Mouse (Mus musculus) midbrain, embryonic 16.5 days (tissue): ENCODE results near the gene Aspg. TPM values are rescaled to one million over a fixed set of nuclear protein-coding genes. Genes with fewer than 3 reads are reported as not detected.

Source experiments
- ATAC-seq: fragments of 200-750 bp; cut with Nextera tagmentation; 2 replicates; pipeline ENCODE4 v1.8.0; 2017; ENCODE audit warnings: moderate TSS enrichment
- H3K27ac ChIP-seq: fragments of 300-500 bp; sonication (generic); 2 replicates; pipeline ENCODE4 v1.5.1; 2014; ENCODE audit warnings: mild to moderate bottlenecking, low read length, mixed read lengths
- H3K27me3 ChIP-seq: fragments of 300-500 bp; sonication (generic); 2 replicates; pipeline ENCODE4 v1.6.1; 2014; ENCODE audit warnings: low read depth, low read length, mixed read lengths; ENCODE audit not compliant: control insufficient read depth, insufficient read depth
- H3K36me3 ChIP-seq: fragments of 300-500 bp; sonication (generic); 2 replicates; pipeline ENCODE4 v1.6.1; 2014; ENCODE audit warnings: mild to moderate bottlenecking, low read length, moderate library complexity, mixed read lengths; ENCODE audit not compliant: control insufficient read depth, insufficient read depth
- H3K4me1 ChIP-seq: fragments of 300-500 bp; sonication (generic); 2 replicates; pipeline ENCODE4 v1.6.1; 2014; ENCODE audit warnings: mild to moderate bottlenecking, low read length, mixed read lengths; ENCODE audit not compliant: control insufficient read depth, insufficient read depth
- H3K4me2 ChIP-seq: fragments of 300-500 bp; sonication (generic); 2 replicates; pipeline ENCODE4 v1.6.1; 2014; ENCODE audit warnings: mild to moderate bottlenecking, low read length, mixed read lengths
- H3K4me3 ChIP-seq: fragments of 300-500 bp; sonication (generic); 2 replicates; pipeline ENCODE4 v1.5.1; 2014; ENCODE audit warnings: low read depth, mild to moderate bottlenecking, low read length, moderate library complexity, mixed read lengths
- H3K9ac ChIP-seq: fragments of 300-500 bp; sonication (generic); 2 replicates; pipeline ENCODE4 v1.6.1; 2014; ENCODE audit warnings: low read depth, low read length, mixed read lengths
- H3K9me3 ChIP-seq: fragments of 300-500 bp; sonication (generic); replicated peaks from 2 replicates; pipeline ENCODE4 v1.6.1; 2014; ENCODE audit warnings: mild to moderate bottlenecking, low read length, mixed read lengths; ENCODE audit not compliant: control insufficient read depth, poor library complexity, severe bottlenecking
- WGBS: fragments of 180-500 bp; shearing (Covaris S2); extraction: QIAGEN DNeasy Blood & Tissue Kit; methylation state at CpG from one replicate; pipeline ENCODE4 v1.1.7; 2014; 5-methylcytosine and 5-hydroxymethylcytosine counted together
- polyA plus RNA-seq: library from polyadenylated mRNA; unstranded; fragments of >200 nt; fragmentation: Nextera tagmentation; extraction: Ambion mirVana; gene quantifications from 2 replicates; pipeline ENCODE4 v1.2.1, GENCODE M21; 2015

Gene Aspg
- polyA plus RNA-seq, 1 experiment from 2014 or later = 0.74 TPM

GRCm38 (mm10) chr12:112094261-112094880 lies 12.1 kb upstream of the Aspg start:
- H3K27me3 ChIP-seq = no peaks in the 10 kb centered on the region
- 85% methylated on average over 8 of the region's 8 CpGs for WGBS
- ATAC-seq = no peak
- H3K27ac ChIP-seq = no peak overlapping the region
- no peak overlapping the region for H3K4me3 ChIP-seq
- H3K4me1 ChIP-seq = no peaks in the 10 kb centered on the region
- no peak overlapping the region for H3K4me2 ChIP-seq
- no peaks in the 10 kb centered on the region for H3K9me3 ChIP-seq
- H3K9ac ChIP-seq = no peak overlapping the region
- H3K36me3 ChIP-seq = no peaks in the 10 kb centered on the region

DNA sequence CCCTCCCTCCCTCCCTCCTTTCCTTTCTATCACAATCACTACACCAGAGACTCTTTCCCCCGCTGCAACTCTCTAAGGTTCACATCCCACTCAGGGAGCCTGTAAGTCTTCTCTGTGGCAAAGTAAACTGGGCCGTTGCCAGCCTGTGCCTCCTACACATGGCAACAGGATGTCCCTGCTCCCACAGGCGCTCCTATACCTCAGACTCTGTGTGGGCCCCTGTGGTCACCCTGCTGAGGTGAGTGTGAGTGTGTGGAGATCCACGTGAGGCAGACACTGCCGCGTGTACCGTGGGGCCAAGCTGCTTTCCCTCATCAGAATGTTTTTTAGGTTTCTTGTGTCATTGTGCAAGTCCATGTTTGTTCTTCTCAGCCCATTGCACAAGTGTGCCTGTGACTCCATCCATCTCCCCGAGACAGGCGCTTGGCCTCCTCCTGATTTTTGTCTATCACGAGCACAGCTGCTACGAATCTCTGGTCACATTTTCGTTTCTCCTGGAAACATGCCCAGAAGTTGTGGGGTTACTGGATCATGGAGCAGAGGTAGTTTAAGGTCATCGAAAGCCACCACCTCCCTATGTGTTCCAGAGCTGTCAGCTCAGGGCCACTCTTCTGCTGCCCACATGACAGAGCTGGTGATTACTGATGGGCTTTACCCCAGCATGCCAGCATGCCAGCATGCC lies 10.3 kb upstream of the Aspg start:
- H3K4me3 ChIP-seq = no peak overlapping the region
- no peaks in the 10 kb centered on the region for H3K27me3 ChIP-seq
- H3K4me1 ChIP-seq = no peaks in the 10 kb centered on the region
- H3K9ac ChIP-seq = no peak overlapping the region
- WGBS = 76% methylated on average over 13 of the region's 13 CpGs
- no peak overlapping the region for H3K27ac ChIP-seq
- H3K9me3 ChIP-seq = no peaks in the 10 kb centered on the region
- no peaks in the 10 kb centered on the region for H3K36me3 ChIP-seq
- H3K4me2 ChIP-seq = no peak overlapping the region
- ATAC-seq = no peak

GRCm38 (mm10) chr12:112096733-112097117 lies 9.8 kb upstream of the Aspg start:
- ATAC-seq = no peak
- no peak overlapping the region for H3K27ac ChIP-seq
- 83% methylated on average over 8 of the region's 8 CpGs for WGBS
- no peak overlapping the region for H3K4me2 ChIP-seq
- H3K36me3 ChIP-seq = no peaks in the 10 kb centered on the region
- H3K27me3 ChIP-seq = no peaks in the 10 kb centered on the region
- H3K4me3 ChIP-seq = no peak overlapping the region
- H3K4me1 ChIP-seq = no peaks in the 10 kb centered on the region
- H3K9ac ChIP-seq = no peak overlapping the region
- H3K9me3 ChIP-seq = no peaks in the 10 kb centered on the region

DNA sequence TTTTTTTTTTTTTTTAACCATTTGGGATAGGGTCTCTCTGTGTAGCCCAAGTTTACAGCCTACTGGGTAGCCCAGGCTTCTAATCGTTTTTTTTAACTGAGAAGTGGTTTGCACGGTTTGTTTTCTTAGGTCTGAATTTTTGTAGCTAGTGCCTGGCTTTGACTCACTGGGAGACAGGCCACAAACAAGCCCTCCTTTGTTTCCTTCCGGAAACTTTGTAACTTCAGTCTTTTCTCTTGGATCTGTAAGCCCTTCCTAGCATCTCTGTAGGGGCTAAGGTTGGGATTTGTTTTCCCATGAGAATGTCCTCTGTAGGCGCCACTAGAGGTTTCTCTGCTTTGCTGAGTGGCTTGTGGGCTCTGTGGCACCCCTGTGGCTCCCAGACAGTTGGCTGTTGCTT lies 6.4 kb upstream of the Aspg start:
- H3K4me1 ChIP-seq = no peaks in the 10 kb centered on the region

DNA sequence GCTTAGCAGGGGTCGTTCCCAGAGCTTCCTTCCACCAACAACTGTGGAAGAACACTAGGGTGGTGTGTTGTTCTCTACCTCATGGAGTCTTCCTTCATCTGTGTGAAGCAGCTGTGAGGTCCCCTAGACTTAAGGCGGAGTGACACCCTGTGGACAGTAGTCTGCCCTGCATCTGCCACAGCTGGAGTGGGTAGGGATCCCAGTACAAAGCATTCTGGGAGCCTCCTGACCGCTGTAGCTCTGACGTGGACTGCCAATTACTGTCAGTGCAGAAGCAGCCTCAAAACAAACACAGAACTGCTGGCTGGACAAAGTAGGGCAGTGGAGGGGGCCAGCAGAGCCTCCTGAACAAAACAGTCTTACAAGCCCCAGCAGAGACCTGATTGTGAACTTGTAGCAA lies 5.4 kb upstream of the Aspg start:
- Histone ChIP-seq H3K4me2 (no peak overlapping the region), H3K27ac (no peak overlapping the region), H3K27me3 (no peaks in the 10 kb centered on the region; the same call in 1 of the 2 replicates), H3K4me3 (no peak overlapping the region), H3K4me1 (no peaks in the 10 kb centered on the region), H3K36me3 (no peaks in the 10 kb centered on the region), H3K9me3 (no peaks in the 10 kb centered on the region), H3K9ac (no peak overlapping the region)
- 66% methylated on average over 4 of the region's 4 CpGs for WGBS
- ATAC-seq = no peak

More for the DNA sequence above, 6.4 kb upstream of the Aspg start:
- no peak overlapping the region for H3K4me2 ChIP-seq
- 50% methylated on average over 4 of the region's 4 CpGs for WGBS
- no peak overlapping the region for H3K9ac ChIP-seq
- ATAC-seq = no peak
- H3K4me3 ChIP-seq = no peak overlapping the region
- H3K27ac ChIP-seq = no peak overlapping the region
- H3K9me3 ChIP-seq = no peaks in the 10 kb centered on the region
- no peaks in the 10 kb centered on the region for H3K27me3 ChIP-seq
- no peaks in the 10 kb centered on the region for H3K36me3 ChIP-seq

- WGBS = 87% methylated on average over 5 of the region's 5 CpGs
- Histone ChIP-seq H3K4me1 (no peaks in the 10 kb centered on the region), H3K27me3 (no peaks in the 10 kb centered on the region; the same call in none of the 2 replicates), H3K36me3 (no peaks in the 10 kb centered on the region), H3K4me3 (no peak overlapping the region), H3K27ac (no peak overlapping the region), H3K9me3 (no peaks in the 10 kb centered on the region), H3K4me2 (no peak overlapping the region), H3K9ac (no peak overlapping the region)
- ATAC-seq = no peak
Measured at GRCm38 (mm10) chr12:112103179-112103578, 3.3 kb upstream of the Aspg start.

DNA sequence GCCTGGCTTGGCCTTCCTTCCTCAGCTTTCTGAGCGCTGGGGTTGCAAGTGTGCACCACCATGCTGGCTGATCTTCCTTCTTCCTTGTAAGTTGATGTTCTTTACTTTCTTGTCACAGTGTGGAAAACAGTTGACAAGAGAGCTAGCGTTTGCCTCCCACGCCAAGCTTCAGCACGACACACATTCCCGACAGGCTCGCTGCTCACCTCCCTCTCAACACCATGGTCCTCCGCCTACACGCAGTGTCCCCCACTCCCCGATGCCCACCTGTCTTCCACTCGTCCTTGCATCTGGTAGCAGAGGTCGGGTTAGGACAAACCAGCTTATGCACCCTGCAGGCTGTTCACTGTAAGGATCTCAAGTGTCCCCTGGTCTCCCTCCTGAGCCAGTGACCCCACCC lies 1.6 kb upstream of the Aspg start:
- no peak overlapping the region for H3K4me2 ChIP-seq
- 91% methylated on average over 11 of the region's 11 CpGs for WGBS
- no peaks in the 10 kb centered on the region for H3K9me3 ChIP-seq
- H3K27ac ChIP-seq = no peak overlapping the region
- no peaks in the 10 kb centered on the region for H3K36me3 ChIP-seq
- no peaks in the 10 kb centered on the region; the same call in none of the 2 replicates for H3K27me3 ChIP-seq
- H3K9ac ChIP-seq = no peak overlapping the region
- ATAC-seq = no peak
- no peak overlapping the region for H3K4me3 ChIP-seq
- H3K4me1 ChIP-seq = no peaks in the 10 kb centered on the region

DNA sequence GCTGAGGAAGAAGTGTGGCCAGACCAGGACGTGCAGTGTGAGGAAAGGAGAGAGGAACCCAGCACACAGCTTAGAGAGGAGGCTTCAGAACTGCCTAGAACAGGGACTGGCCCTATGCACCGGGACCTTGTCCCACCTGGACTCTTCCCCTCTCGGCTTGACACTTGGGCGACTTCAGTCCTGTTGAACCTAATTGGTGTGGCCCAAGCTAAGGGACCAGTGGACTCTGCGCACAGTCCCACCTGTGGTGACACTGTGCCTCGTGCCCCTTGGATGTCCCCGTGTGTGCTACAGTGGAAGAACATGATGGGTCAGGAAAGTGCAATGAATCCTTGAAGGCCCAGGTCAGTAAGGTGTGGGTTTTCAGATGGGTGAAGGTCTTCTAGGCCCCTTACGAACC lies 1.2 kb downstream of the Aspg start:
- Histone ChIP-seq H3K4me2 (no peak overlapping the region), H3K36me3 (no peaks in the 10 kb centered on the region), H3K4me1 (no peaks in the 10 kb centered on the region), H3K9ac (no peak overlapping the region), H3K27ac (no peak overlapping the region), H3K9me3 (no peaks in the 10 kb centered on the region), H3K4me3 (no peak overlapping the region), H3K27me3 (no peaks in the 10 kb centered on the region; the same call in none of the 2 replicates)
- 94% methylated on average over 8 of the region's 8 CpGs for WGBS
- ATAC-seq = no peak

DNA sequence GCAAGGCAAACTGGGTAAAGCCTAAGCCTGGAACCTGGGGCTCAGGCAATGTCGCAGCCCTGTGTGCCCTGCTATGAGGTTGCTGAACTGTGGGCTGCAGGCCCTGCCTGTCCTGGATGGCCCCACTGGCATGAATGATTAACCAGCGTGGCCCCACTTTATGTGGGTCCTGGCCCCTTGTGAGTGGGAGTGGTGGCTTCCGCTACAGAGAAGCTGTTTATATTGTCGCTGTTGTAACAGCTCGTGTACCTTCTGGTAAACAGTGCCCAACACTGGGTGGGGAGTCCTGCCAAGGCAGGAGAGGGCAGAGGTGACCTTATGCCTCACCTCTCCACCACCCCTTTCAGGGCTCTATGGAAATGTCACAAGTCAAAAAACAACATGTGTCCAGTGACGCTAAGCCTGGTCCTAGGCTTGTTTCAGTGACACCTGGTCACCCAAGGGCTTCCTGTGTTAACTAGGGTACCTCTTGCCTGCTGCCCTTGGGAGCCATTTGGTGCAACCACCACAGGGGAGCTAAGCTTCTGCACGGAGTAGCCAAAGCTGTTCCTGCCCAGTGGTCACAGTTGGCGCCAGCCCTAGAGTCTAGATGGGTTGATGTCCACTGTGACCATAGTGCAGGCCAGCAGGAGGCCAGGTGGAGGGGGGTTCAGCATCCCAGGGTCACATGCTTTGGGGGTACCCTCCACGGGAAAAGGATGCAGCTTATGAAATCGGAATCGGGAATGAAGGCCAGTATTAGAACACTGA lies 2.4 kb downstream of the Aspg start:
- no peak for ATAC-seq
- Histone ChIP-seq H3K9ac (no peak overlapping the region), H3K4me1 (no peaks in the 10 kb centered on the region), H3K4me3 (no peak overlapping the region), H3K27ac (no peak overlapping the region), H3K4me2 (no peak overlapping the region), H3K9me3 (no peaks in the 10 kb centered on the region), H3K27me3 (no peaks in the 10 kb centered on the region; the same call in none of the 2 replicates), H3K36me3 (no peaks in the 10 kb centered on the region)
- 85% methylated on average over 11 of the region's 11 CpGs for WGBS
